Mouse (Mus musculus) spleen, postnatal 10 days (tissue): ENCODE measurements at regions not wholly inside any gene's neighbourhood (a gene's known extent, or its start where the extent isn't known, plus 50 kb on each side); places are given as distances from the start of the nearest gene placed in this dataset.

Experiments used
- DNase-seq, 2 experiments: peaks; one replicate each; pipeline ENCODE4 v3.0.0; 2021 to 2022; ENCODE audit warnings: low spot score in 2 of 2

GRCm38 (mm10) chr4:95185113-95185915 is 133.3 kb upstream of the Jun start:
- no peak for DNase-seq

- DNase-seq = no peak
Measured at GRCm38 (mm10) chr4:95185916-95186200, 133.8 kb upstream of the Jun start.

GRCm38 (mm10) chr4:95188107-95188506 is 136.1 kb upstream of the Jun start:
- DNase-seq = no peak

GRCm38 (mm10) chr4:95191654-95192406 is 139.8 kb upstream of the Jun start:
- DNase-seq = no peak

DNA sequence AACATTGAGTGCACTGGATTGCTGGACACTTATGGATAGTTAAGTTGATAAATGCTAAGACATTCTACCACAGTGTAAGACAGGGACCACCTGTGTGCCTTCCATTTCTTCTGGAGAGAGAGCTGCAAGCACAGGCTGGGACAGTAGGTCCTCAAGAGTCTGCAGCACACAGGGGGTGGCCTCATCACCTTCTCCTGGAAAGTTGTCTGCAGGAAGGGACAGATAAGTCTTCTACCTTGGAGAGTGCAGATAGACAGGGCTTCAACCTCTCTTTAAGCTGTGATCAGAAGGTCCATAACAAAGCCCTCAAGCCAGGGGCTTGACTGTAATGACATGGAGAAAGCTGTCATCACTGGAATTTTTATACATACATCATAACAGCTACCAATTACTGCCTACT is 140.5 kb upstream of the Jun start:
- no peak for DNase-seq

DNA sequence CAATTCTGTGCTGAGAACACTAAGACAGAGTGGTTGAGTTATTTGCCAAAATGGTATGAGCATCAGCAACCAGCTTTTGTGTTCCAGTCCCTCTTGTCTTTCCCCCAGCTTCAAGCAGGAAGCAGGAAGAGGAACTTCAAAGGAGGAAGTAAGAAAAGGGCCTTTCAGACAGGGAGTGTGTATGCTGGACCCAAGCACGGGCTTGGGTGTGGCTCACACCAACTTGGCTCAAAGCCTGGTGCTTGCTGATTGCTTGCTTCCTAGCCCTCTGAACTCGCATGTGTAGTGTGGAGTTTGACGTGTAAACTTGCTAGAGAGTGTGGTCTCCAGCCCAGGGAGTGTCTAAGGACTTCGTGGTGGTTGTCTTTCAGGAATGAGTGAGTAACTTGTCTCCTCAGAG is 141.0 kb upstream of the Jun start:
- peak in 1 of 2 experiments; percentile 52 for DNase-seq

DNA sequence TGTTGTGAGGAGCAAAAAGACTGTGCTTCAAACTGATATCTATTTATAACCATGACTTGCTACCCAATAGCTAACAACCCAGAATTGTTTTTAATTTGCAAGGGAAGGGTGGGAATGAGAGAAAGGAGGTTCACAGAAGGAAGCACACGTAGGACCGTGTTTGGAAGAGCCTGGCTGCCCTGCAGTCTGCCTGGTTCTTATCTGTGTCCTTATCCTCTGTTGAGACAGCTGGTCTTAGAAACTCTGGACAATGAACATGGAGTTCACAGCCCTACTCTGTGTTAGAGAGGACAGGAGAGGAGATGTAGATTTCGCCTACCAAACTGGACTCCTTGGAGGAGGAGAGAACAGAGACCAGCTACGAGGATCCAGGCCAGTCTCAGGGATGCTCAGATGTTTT is 141.5 kb upstream of the Jun start:
- DNase-seq = no peak

GRCm38 (mm10) chr4:95194621-95195455 is 142.8 kb upstream of the Jun start:
- DNase-seq = no peak

DNA sequence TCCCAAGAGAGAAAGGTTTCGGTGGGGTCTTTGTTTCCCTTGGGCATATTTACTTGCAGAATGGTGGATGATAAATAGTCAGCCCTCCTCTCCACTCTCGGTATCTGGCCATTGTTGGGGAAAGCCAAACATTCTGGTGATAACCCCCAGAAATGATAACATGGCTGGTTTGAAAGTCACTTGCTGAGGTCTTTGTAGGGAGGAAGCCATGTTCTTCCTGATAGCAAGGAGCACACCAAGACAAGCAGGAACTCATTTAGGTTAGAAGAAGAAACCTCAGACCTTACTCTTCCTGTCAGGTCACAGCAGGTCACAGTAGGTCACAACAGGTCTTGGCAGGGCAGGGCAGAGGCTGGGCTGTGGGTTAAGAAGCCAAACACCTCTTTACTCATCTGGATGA is 144.1 kb upstream of the Jun start:
- no peak for DNase-seq

DNA sequence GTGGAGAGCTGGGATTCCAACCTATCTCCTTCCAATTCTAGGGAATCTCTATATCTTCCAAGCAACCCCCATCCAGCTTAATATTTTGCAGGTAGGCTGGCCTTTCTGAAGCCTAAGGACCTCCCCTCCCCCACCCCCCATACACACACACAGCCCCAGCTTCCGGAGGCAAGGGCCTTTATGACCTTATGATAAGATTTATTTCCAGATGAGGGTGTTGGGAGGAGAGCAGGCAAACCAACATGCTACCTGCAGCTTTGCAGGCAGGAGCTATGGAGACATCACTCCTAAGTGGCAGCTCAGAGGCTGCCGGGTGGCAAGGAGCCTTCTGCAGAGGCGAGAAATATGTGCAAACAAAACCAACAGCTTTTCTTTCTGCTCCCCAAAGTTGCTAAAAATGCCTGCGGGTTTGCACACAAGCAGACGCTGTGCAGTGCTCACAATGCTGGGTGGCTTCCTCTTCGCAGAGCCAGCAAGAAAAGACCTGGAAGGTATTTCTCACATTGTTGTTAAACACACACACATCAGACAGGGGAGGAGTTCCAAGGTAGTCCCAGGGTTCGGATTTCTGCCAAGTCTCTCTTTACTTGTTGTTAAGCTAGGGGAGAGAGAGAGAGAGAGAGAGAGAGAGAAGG is 145.2 kb upstream of the Jun start:
- DNase-seq = no peak

DNA sequence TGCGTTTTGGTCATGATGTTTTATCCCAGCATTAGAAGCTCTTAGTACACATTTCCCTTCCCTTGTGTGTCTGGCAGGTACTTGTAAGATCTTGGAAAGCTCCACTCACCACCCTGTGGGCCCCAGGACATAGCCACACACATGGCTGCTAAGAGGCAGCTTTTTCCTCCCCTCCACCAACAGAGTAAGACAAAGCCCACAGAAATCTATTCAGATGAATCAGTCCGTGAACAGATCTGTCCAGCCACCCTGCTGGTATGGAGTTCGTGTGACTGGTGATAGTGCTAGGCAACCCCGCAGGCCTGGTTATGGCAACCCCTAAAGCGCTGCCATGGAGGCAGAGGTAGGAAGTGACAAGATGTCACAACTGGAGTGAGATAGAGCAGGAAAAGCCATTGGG is 147.4 kb upstream of the Jun start:
- DNase-seq = no peak

- DNase-seq = no peak
Measured at GRCm38 (mm10) chr4:95200130-95200529, 148.1 kb upstream of the Jun start.

GRCm38 (mm10) chr4:95202478-95202877 is 150.5 kb upstream of the Jun start:
- DNase-seq = no peak

DNA sequence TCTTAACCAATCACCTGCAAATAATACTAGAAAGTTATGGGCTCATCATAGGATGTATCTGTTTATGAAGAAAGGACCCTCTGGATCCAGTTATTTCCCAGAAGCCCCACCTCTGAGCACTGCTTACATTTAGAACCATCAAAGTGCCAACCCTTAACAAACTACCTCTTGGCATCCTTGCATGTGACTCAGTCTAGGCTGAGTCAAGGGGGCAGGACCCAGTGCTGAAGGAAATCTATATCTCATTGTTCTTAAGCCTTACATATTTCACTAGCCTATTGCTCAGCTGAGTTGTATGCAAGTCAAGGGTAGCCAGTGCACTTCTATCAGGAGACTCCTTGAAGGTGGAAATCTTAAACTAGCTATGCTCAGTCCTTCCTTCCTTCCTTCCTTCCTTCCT is 151.6 kb upstream of the Jun start:
- no peak for DNase-seq

DNA sequence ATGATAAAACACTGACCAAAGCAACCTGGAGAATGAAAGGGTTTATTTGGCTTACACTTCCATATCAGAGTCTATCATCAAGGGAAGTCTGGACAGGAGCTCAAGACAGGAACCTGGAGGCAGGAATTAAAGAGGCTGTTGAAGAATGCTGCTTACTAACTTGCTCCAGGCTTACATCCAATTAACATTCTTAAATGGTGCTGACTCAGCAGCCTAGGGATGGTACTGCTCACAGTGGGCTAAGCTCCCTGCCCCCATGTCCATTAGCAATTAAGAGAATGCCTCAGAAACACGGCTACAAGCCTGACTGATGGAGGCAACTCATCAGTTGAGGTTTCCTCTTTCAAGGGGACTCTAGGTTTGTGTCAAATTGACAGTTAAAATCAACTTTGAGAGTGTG is 153.3 kb upstream of the Jun start:
- DNase-seq = no peak

DNA sequence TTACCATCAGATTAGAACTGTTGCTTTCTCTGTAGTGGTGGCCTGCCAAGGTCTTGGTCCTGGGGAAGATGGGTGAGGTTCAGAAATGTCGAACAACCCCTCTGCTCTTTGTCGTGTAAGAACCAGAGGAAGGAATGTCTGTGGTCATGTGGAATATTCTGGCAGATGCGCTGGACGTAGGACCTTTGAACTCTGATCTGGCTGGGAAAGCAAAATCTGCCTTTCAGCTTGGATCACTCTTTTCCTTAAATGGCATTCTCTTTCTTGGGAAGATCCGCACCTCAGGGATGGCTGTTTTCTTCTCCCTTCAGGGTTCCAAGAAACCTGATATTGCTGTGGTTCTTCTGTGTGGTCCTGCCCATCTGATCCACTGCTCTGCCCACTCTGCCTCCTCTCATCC is 155.8 kb upstream of the Jun start:
- no peak for DNase-seq

GRCm38 (mm10) chr4:95208827-95209226 is 156.8 kb upstream of the Jun start:
- no peak for DNase-seq

- DNase-seq = no peak
Measured at GRCm38 (mm10) chr4:95209322-95210119, 157.5 kb upstream of the Jun start.

DNA sequence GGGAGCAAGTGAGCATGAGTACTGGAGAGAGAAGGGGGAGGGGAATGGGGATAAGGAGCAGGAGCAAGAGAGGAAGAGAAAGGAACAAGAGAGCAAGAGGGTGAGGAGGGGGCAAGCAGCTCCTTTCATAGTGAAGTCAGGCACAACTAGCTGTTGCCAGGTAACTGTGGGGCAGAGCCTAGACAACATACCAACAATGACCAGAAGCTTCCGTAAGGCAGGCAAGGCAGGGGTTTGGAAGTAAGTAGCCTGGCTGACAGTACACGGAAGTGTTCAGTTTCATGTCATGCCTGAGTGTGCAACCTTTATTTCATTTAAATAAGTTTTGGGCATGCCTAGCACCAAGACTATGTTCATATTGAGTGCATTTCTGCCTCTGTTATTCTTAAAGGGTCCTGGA is 160.5 kb upstream of the Jun start:
- no peak for DNase-seq

DNA sequence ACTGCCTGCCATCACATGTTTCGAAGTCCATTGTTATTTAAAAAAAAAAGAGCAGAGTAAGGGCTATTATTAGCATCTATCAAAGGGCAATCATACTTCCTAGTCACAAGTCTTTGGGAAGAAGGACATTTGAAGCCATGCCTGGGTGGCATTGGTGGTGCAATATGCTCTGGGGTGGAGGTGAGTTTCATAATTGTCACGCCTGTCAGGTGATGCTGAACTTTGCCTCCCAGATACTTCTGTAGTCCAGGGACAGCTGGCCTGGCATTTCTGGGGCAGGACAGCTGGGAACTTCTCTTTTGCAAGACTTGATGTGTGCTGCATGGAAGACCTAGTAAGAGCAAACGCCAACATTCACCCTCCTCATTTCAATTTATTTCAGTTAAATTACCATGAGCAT is 161.0 kb upstream of the Jun start:
- no peak for DNase-seq

- no peak for DNase-seq
Measured at GRCm38 (mm10) chr4:95214026-95214425, 162.0 kb upstream of the Jun start.
